Mouse (Mus musculus) heart, embryonic 14.5 days (tissue): ENCODE results near the gene Mrpl12. TPM values are rescaled to one million over a fixed set of nuclear protein-coding genes. Genes with fewer than 3 reads are reported as not detected.

Source experiments
- ATAC-seq: fragments of 200-750 bp; cut with Nextera tagmentation; 2 replicates; pipeline ENCODE4 v1.8.0; 2017; ENCODE audit warnings: low read depth, moderate TSS enrichment; ENCODE audit not compliant: insufficient number of reproducible peaks, insufficient read depth, low FRiP score
- H3K27ac ChIP-seq, 2 experiments: fragments of 200-500 bp in 1 of 2; fragments of 300-500 bp in 1 of 2; sonication (generic) in 1 of 2; replicated peaks in 1 of 2; 2 replicates each; pipeline ENCODE4 v1.5.1; 2012 to 2014; ENCODE audit warnings: low read depth in 2 of 2, low read length in 2 of 2, control low read depth in 1 of 2, mild to moderate bottlenecking in 1 of 2, mixed read lengths in 1 of 2; ENCODE audit not compliant: control insufficient read depth in 1 of 2, insufficient read depth in 1 of 2
- H3K27me3 ChIP-seq: fragments of 300-500 bp; sonication (generic); 2 replicates; pipeline ENCODE4 v1.6.1; 2014; ENCODE audit warnings: mild to moderate bottlenecking, low read length, control low read depth; ENCODE audit not compliant: control insufficient read depth, insufficient read depth
- H3K36me3 ChIP-seq: fragments of 300-500 bp; sonication (generic); 2 replicates; pipeline ENCODE4 v1.6.1; 2014; ENCODE audit warnings: mild to moderate bottlenecking, control low read depth, low read length, mixed read lengths; ENCODE audit not compliant: control insufficient read depth, insufficient read depth
- H3K4me1 ChIP-seq, 2 experiments: fragments of 200-500 bp in 1 of 2; fragments of 300-500 bp in 1 of 2; sonication (generic) in 1 of 2; 2 replicates each; pipeline ENCODE4 v1.6.1; 2012 to 2014; ENCODE audit warnings: low read length in 2 of 2, control low read depth in 1 of 2, mixed read lengths in 1 of 2; ENCODE audit not compliant: control insufficient read depth in 2 of 2, insufficient read depth in 2 of 2
- H3K4me2 ChIP-seq: fragments of 300-500 bp; sonication (generic); 2 replicates; pipeline ENCODE4 v1.6.1; 2014; ENCODE audit warnings: mild to moderate bottlenecking, low read length
- H3K4me3 ChIP-seq, 2 experiments: fragments of 200-500 bp in 1 of 2; fragments of 300-500 bp in 1 of 2; sonication (generic) in 1 of 2; 2 replicates each; pipeline ENCODE4 v1.5.1; 2012 to 2014; ENCODE audit warnings: low read length in 2 of 2, mild to moderate bottlenecking in 2 of 2, control low read depth in 1 of 2, low read depth in 1 of 2, moderate library complexity in 1 of 2; ENCODE audit not compliant: control insufficient read depth in 1 of 2, insufficient read depth in 1 of 2
- H3K9ac ChIP-seq: fragments of 300-500 bp; sonication (generic); 2 replicates; pipeline ENCODE4 v1.6.1; 2014; ENCODE audit warnings: mild to moderate bottlenecking, low read length
- H3K9me3 ChIP-seq: fragments of 300-500 bp; sonication (generic); 2 replicates; pipeline ENCODE4 v1.6.1; 2016; ENCODE audit warnings: low read length, control low read depth; ENCODE audit not compliant: control insufficient read depth
- WGBS: fragments of 180-500 bp; shearing (Covaris S2); extraction: QIAGEN DNeasy Blood & Tissue Kit; methylation state at CpG from one replicate; pipeline ENCODE4 v1.1.7; 2014; 5-methylcytosine and 5-hydroxymethylcytosine counted together
- polyA plus RNA-seq: library from polyadenylated mRNA; unstranded; fragments of >200 nt; fragmentation: Nextera tagmentation; extraction: Ambion mirVana; gene quantifications from 2 replicates; pipeline ENCODE4 v1.2.1, GENCODE M21; 2014

The Mrpl12 gene
- polyA plus RNA-seq, 1 experiment from 2014 or later: 239 TPM

DNA sequence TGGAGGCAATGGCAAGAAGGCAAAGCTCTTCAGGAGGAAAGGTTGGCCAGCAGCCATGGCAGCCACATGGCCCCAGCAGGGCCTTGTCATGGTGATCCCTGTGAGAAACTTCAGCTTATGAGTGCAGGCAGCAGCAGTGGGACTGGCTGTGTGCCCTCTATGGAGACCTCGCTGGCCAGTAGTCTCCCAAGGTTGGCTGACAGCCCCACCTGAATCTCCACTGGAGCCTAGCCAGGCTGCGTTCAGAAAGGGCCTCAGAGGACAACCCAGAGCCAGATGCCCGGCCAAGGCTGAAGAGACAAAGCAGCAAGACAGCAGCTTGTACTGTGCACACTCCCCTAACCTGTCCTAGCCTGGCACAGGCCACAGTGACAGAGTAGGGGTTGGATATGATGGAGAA is 54.1 kb downstream of the Mrpl12 start:
- Histone ChIP-seq H3K9me3 (no peaks in the 10 kb centered on the region), H3K4me2 (no peak overlapping the region), H3K27me3 (peaks cover 8% of the 10 kb centered on the region; the same call in 1 of the 2 replicates), H3K4me3 (no peak overlapping the region), H3K4me1 (peaks cover 24 to 33% of the 10 kb centered on the region in 2 experiments), H3K36me3 (peaks cover 13% of the 10 kb centered on the region), H3K27ac (peak overlapping the region in 1 of 2 experiments; percentile 34; a peak in 1 of 4 replicates), H3K9ac (0 out of 2 replicates have a peak overlapping the region, but pooled peaks have one; percentile 38)
- peak; percentile 24; the same call in 1 of the 2 replicates for ATAC-seq
- WGBS: 40% methylated on average over 3 of the region's 3 CpGs

Other genes with a start within 250 kb of the Mrpl12 start
- gene Actg1, start 136.1 kb upstream of the Mrpl12 start, polyA plus RNA-seq: 979 and 1,136 TPM in 2 replicates
- 0.62 and 1.1 TPM in 2 replicates for gene Fscn2, start 123.1 kb upstream of the Mrpl12 start, polyA plus RNA-seq
- 30.6 and 32.8 TPM in 2 replicates for gene Faap100, start 105.8 kb upstream of the Mrpl12 start, polyA plus RNA-seq
- gene Nploc4, start 46.9 kb upstream of the Mrpl12 start, polyA plus RNA-seq: 35.6 and 37.2 TPM in 2 replicates
- gene Tspan10, start 42.0 kb upstream of the Mrpl12 start, polyA plus RNA-seq: not detected in 2 replicates
- gene Pde6g, start 31.1 kb upstream of the Mrpl12 start, polyA plus RNA-seq: 0.23 TPM in 1 of 2 replicates, not detected in the other
- gene Oxld1, start 26.5 kb upstream of the Mrpl12 start, polyA plus RNA-seq: 24.9 and 26.0 TPM in 2 replicates
- gene Ccdc137, start 26.5 kb upstream of the Mrpl12 start, polyA plus RNA-seq: 19.5 and 20.2 TPM in 2 replicates
- 40.0 and 44.4 TPM in 2 replicates for gene Arl16, start 17.0 kb upstream of the Mrpl12 start, polyA plus RNA-seq
- gene Slc25a10, start 7.2 kb downstream of the Mrpl12 start, polyA plus RNA-seq: 39.4 and 41.7 TPM in 2 replicates
- gene Gcgr, start 46.1 kb downstream of the Mrpl12 start, polyA plus RNA-seq: 2.3 and 2.5 TPM in 2 replicates
- 153 and 158 TPM in 2 replicates for gene Mcrip1, start 65.1 kb downstream of the Mrpl12 start, polyA plus RNA-seq
- not detected in 2 replicates for gene Ppp1r27, start 66.5 kb downstream of the Mrpl12 start, polyA plus RNA-seq
- 431 and 451 TPM in 2 replicates for gene P4hb, start 88.6 kb downstream of the Mrpl12 start, polyA plus RNA-seq
- gene Arhgdia, start 97.0 kb downstream of the Mrpl12 start, polyA plus RNA-seq: 360 and 367 TPM in 2 replicates
- 251 and 254 TPM in 2 replicates for gene Alyref, start 113.8 kb downstream of the Mrpl12 start, polyA plus RNA-seq
- gene Anapc11, start 113.8 kb downstream of the Mrpl12 start, polyA plus RNA-seq: 223 and 251 TPM in 2 replicates
- gene Npb, start 123.9 kb downstream of the Mrpl12 start, polyA plus RNA-seq: 17.5 and 18.9 TPM in 2 replicates
- gene Pcyt2, start 133.3 kb downstream of the Mrpl12 start, polyA plus RNA-seq: 72.0 and 73.2 TPM in 2 replicates
- 17.6 and 18.5 TPM in 2 replicates for gene Sirt7, start 140.6 kb downstream of the Mrpl12 start, polyA plus RNA-seq
- 16.6 and 18.1 TPM in 2 replicates for gene Mafg, start 149.0 kb downstream of the Mrpl12 start, polyA plus RNA-seq
- 17.1 and 22.3 TPM in 2 replicates for gene Pycr1, start 159.2 kb downstream of the Mrpl12 start, polyA plus RNA-seq
- 19.4 and 19.5 TPM in 2 replicates for gene Myadml2, start 163.5 kb downstream of the Mrpl12 start, polyA plus RNA-seq
- 1.1 and 1.6 TPM in 2 replicates for gene Notum, start 176.6 kb downstream of the Mrpl12 start, polyA plus RNA-seq
- 96.6 and 106 TPM in 2 replicates for gene Aspscr1, start 188.4 kb downstream of the Mrpl12 start, polyA plus RNA-seq
- 109 and 135 TPM in 2 replicates for gene Cenpx, start 229.1 kb downstream of the Mrpl12 start, polyA plus RNA-seq
- 16.9 and 23.7 TPM in 2 replicates for gene Lrrc45, start 229.3 kb downstream of the Mrpl12 start, polyA plus RNA-seq
- 0.69 and 1.9 TPM in 2 replicates for gene Rac3, start 236.9 kb downstream of the Mrpl12 start, polyA plus RNA-seq
- 7.7 and 11.9 TPM in 2 replicates for gene Dcxr, start 242.7 kb downstream of the Mrpl12 start, polyA plus RNA-seq
- 1.7 and 4.7 TPM in 2 replicates for gene Cbr2, start 247.5 kb downstream of the Mrpl12 start, polyA plus RNA-seq